24 mouse cellular contexts compared by ENCODE assay signal in genomic region chr7:123349813-123350212, GRCm38 (mm10). TPM values are rescaled to one million over a fixed set of nuclear protein-coding genes. Genes with fewer than 3 reads are reported as not detected.
DNase-seq lines count a peak whose midpoint lies in the region; ATAC-seq and TF ChIP-seq lines count a peak whose summit lies in the region.
"Had no signal": no experiment of that assay in that cellular context is flagged by ENCODE, and none has a peak within 500 bp of the region (broad histone marks: within the 10 kb centered on the region; RNA-seq: fewer than 3 reads in every experiment).

No protein-coding gene starts in this region.

- 0 out of 2 replicates have a peak, but pooled peaks cover 3% of the 10 kb centered on the region for H3K36me3 ChIP-seq in liver, embryonic 12.5 days
- H3K36me3 ChIP-seq in midbrain, embryonic 11.5 days (ENCODE audit: control insufficient read depth, insufficient read depth, low read length), result no peaks in the 10 kb centered on the region
- no peaks in the 10 kb centered on the region for H3K36me3 ChIP-seq in midbrain, embryonic 16.5 days (ENCODE audit: control insufficient read depth, insufficient read depth, low read length)
- no peaks in the 10 kb centered on the region for H3K36me3 ChIP-seq in forebrain, embryonic 11.5 days (ENCODE audit: control insufficient read depth, insufficient read depth, low read length)
- H3K36me3 ChIP-seq: embryonic facial prominence, embryonic 13.5 days; heart, embryonic 10.5 days; heart, embryonic 13.5 days had no signal

- no peak for DNase-seq in liver
- DNase-seq in midbrain, embryonic 11.5 days (ENCODE audit: low spot score, missing footprints), result peak; percentile 53
- DNase-seq in brain, embryonic 14.5 days (ENCODE audit: low read depth), result peak; percentile 34
- DNase-seq in forebrain, embryonic 11.5 days (ENCODE audit: low spot score), result no peak
- DNase-seq: adrenal gland, adult 8-10 months; adrenal gland, postnatal 25 days; cerebellum, adult 11 months; cerebellum, adult 2 months; cerebellum, adult 9-11 months; cerebellum, postnatal 25 days; forebrain, postnatal 0 days; heart, adult 2 months; heart, postnatal 14 days; heart, postnatal 4 days had no signal

- no peaks in the 10 kb centered on the region for H3K9me3 ChIP-seq in liver, embryonic 12.5 days (replicated peaks)
- H3K9me3 ChIP-seq in midbrain, embryonic 11.5 days (ENCODE audit: control insufficient read depth, low read length), result no peaks in the 10 kb centered on the region
- no peaks in the 10 kb centered on the region for H3K9me3 ChIP-seq in midbrain, embryonic 16.5 days (replicated peaks; ENCODE audit: control insufficient read depth, low read length, poor library complexity, severe bottlenecking)
- no peaks in the 10 kb centered on the region for H3K9me3 ChIP-seq in forebrain, embryonic 11.5 days (ENCODE audit: control insufficient read depth, low read length)
- H3K9me3 ChIP-seq: embryonic facial prominence, embryonic 13.5 days; heart, embryonic 10.5 days; heart, embryonic 13.5 days had no signal

- no peaks in the 10 kb centered on the region for H3K27me3 ChIP-seq in liver, embryonic 12.5 days (replicated peaks)
- no peaks in the 10 kb centered on the region for H3K27me3 ChIP-seq in midbrain, embryonic 11.5 days (ENCODE audit: control insufficient read depth, insufficient read depth, low read length)
- no peaks in the 10 kb centered on the region for H3K27me3 ChIP-seq in midbrain, embryonic 16.5 days (ENCODE audit: control insufficient read depth, insufficient read depth, low read depth, low read length)
- no peaks in the 10 kb centered on the region for H3K27me3 ChIP-seq in forebrain, embryonic 11.5 days (ENCODE audit: control insufficient read depth, insufficient read depth, low read length)
- H3K27me3 ChIP-seq: embryonic facial prominence, embryonic 13.5 days; heart, embryonic 13.5 days had no signal

- H3K27ac ChIP-seq in liver, embryonic 12.5 days, result peak overlapping the region; percentile 8; the same call in 1 of the 2 replicates
- H3K27ac ChIP-seq in midbrain, embryonic 11.5 days (ENCODE audit: low read depth, low read length), result no peak overlapping the region
- H3K27ac ChIP-seq in midbrain, embryonic 16.5 days (ENCODE audit: low read length), result no peak overlapping the region
- no peak overlapping the region for H3K27ac ChIP-seq in forebrain, embryonic 11.5 days (ENCODE audit: low read depth, low read length)
- H3K27ac ChIP-seq: embryonic facial prominence, embryonic 13.5 days; heart, adult 2 months; heart, embryonic 10.5 days; heart, embryonic 13.5 days; hindbrain, embryonic 14.5 days had no signal

- no peak overlapping the region for H3K9ac ChIP-seq in liver, embryonic 12.5 days
- H3K9ac ChIP-seq in midbrain, embryonic 11.5 days (ENCODE audit: low read length), result no peak overlapping the region
- H3K9ac ChIP-seq in midbrain, embryonic 16.5 days (ENCODE audit: low read depth, low read length), result no peak overlapping the region
- no peak overlapping the region for H3K9ac ChIP-seq in forebrain, embryonic 11.5 days (ENCODE audit: low read length)
- H3K9ac ChIP-seq: embryonic facial prominence, embryonic 13.5 days; forebrain, postnatal 0 days; heart, embryonic 13.5 days; hindbrain, embryonic 14.5 days had no signal

- no peak for TF ChIP-seq CTCF in brain, embryonic 14.5 days (IDR thresholded peaks at IDR 0.05; ENCODE audit: borderline replicate concordance, extremely low read depth, insufficient read depth, insufficient read length)

- H3K4me1 ChIP-seq in liver, embryonic 12.5 days, result peaks cover 88% of the 10 kb centered on the region
- H3K4me1 ChIP-seq in midbrain, embryonic 11.5 days (ENCODE audit: control insufficient read depth, insufficient read depth, low read length), result no peaks in the 10 kb centered on the region
- no peaks in the 10 kb centered on the region for H3K4me1 ChIP-seq in midbrain, embryonic 16.5 days (ENCODE audit: control insufficient read depth, insufficient read depth, low read length)
- H3K4me1 ChIP-seq in forebrain, embryonic 11.5 days (replicated peaks; ENCODE audit: control insufficient read depth, insufficient read depth, low read length), result no peaks in the 10 kb centered on the region
- H3K4me1 ChIP-seq: embryonic facial prominence, embryonic 13.5 days had no signal

- ATAC-seq in liver, embryonic 12.5 days, result no peak
- ATAC-seq in midbrain, embryonic 11.5 days (ENCODE audit: low FRiP score), result no peak
- ATAC-seq in midbrain, embryonic 16.5 days, result no peak
- no peak for ATAC-seq in forebrain, embryonic 11.5 days (replicated peaks; ENCODE audit: low FRiP score)
- ATAC-seq: activated CD4-positive, CD25-positive, alpha-beta regulatory T cell, adult 4 months; CD4-positive, CD25-positive, alpha-beta regulatory T cell, adult 4 months; forebrain, embryonic 14.5 days; forebrain, postnatal 0 days had no signal

- no peak for TF ChIP-seq POLR2A in brain, embryonic 14.5 days (IDR thresholded peaks at IDR 0.05; ENCODE audit: borderline replicate concordance, extremely low read depth, insufficient read depth, insufficient read length, poor library complexity, severe bottlenecking)

- H3K4me2 ChIP-seq in liver, embryonic 12.5 days, result no peak overlapping the region
- no peak overlapping the region for H3K4me2 ChIP-seq in midbrain, embryonic 11.5 days
- no peak overlapping the region for H3K4me2 ChIP-seq in midbrain, embryonic 16.5 days (ENCODE audit: low read length)
- H3K4me2 ChIP-seq in forebrain, embryonic 11.5 days (ENCODE audit: low read depth, low read length, severe bottlenecking), result no peak overlapping the region
- H3K4me2 ChIP-seq: embryonic facial prominence, embryonic 13.5 days; heart, embryonic 13.5 days; hindbrain, embryonic 14.5 days had no signal

- H3K4me3 ChIP-seq in liver, embryonic 12.5 days, result no peak overlapping the region
- no peak overlapping the region for H3K4me3 ChIP-seq in midbrain, embryonic 11.5 days (ENCODE audit: low read depth, low read length)
- H3K4me3 ChIP-seq in midbrain, embryonic 16.5 days (ENCODE audit: low read depth, low read length), result no peak overlapping the region
- no peak overlapping the region for H3K4me3 ChIP-seq in forebrain, embryonic 11.5 days (ENCODE audit: low read depth, low read length)
- H3K4me3 ChIP-seq: embryonic facial prominence, embryonic 13.5 days; erythroblast, embryonic 14.5 days; heart, adult 2 months; heart, embryonic 10.5 days; heart, embryonic 13.5 days had no signal

- WGBS in liver, embryonic 12.5 days (ENCODE audit: insufficient replicate concordance), result 72% methylated on average over 11 of the region's 11 CpGs
- WGBS in midbrain, embryonic 11.5 days, result 72% methylated on average over 11 of the region's 11 CpGs
- WGBS in midbrain, embryonic 16.5 days, result 58% methylated on average over 11 of the region's 11 CpGs
- WGBS in forebrain, embryonic 11.5 days, result 76% methylated on average over 11 of the region's 11 CpGs

RNA-seq across cellular contexts. Expression of gene Lcmt1, which starts 19.8 kb away (rescaled TPM):
- polyA plus RNA-seq in liver, embryonic 12.5 days (2016; fragmentation: Nextera tagmentation; extraction: Ambion mirVana), result 33.4 and 34.4 TPM in 2 replicates
- polyA plus RNA-seq in midbrain, embryonic 11.5 days (2014; fragmentation: Nextera tagmentation; extraction: Ambion mirVana), result 68.7 and 74.0 TPM in 2 replicates
- 110 and 117 TPM in 2 replicates for polyA plus RNA-seq in midbrain, embryonic 16.5 days (2015; fragmentation: Nextera tagmentation; extraction: Ambion mirVana)
- polyA plus RNA-seq in brain, embryonic 14.5 days (2012; rRNA removed), result 68.8 and 70.6 TPM in 2 replicates
- 60.6 and 63.5 TPM in 2 replicates for polyA plus RNA-seq in forebrain, embryonic 11.5 days (2014; fragmentation: Nextera tagmentation; extraction: Ambion mirVana)

RNA-seq across cellular contexts. Expression of gene Arhgap17, which starts 19.9 kb away (rescaled TPM):
- polyA plus RNA-seq in liver, embryonic 12.5 days (2016; fragmentation: Nextera tagmentation; extraction: Ambion mirVana), result 16.7 TPM in 2 replicates
- polyA plus RNA-seq in midbrain, embryonic 11.5 days (2014; fragmentation: Nextera tagmentation; extraction: Ambion mirVana), result 24.8 and 26.2 TPM in 2 replicates
- 8.3 and 8.9 TPM in 2 replicates for polyA plus RNA-seq in midbrain, embryonic 16.5 days (2015; fragmentation: Nextera tagmentation; extraction: Ambion mirVana)
- polyA plus RNA-seq in brain, embryonic 14.5 days (2012; rRNA removed), result 23.2 and 24.4 TPM in 2 replicates
- polyA plus RNA-seq in forebrain, embryonic 11.5 days (2014; fragmentation: Nextera tagmentation; extraction: Ambion mirVana), result 32.4 and 35.6 TPM in 2 replicates

Comparison
In these comparisons a context has a peak if more than half of its experiments do, and no peak if none do; other contexts are left out.
1. DNase-seq: peak in midbrain, embryonic 11.5 days (single experiment) and brain, embryonic 14.5 days (single experiment); none in liver (single experiment) and forebrain, embryonic 11.5 days (single experiment).